Mouse (Mus musculus) G1E (cell line): ENCODE results near the gene Bmx.

Source experiments
- CTCF ChIP-seq: IDR thresholded peaks from 2 replicates; pipeline ENCODE4 v1.5.1; 2012; ENCODE audit warnings: low read depth, low read length, inconsistent platforms, mixed read lengths
- GATA1 ChIP-seq: IDR thresholded peaks from 2 replicates; pipeline ENCODE4 v1.6.1; 2012; ENCODE audit warnings: borderline replicate concordance, low read length, inconsistent platforms, mixed read lengths
- GATA2 ChIP-seq: IDR thresholded peaks from 2 replicates; pipeline ENCODE4 v1.6.1; 2012; ENCODE audit warnings: low read depth, low read length, inconsistent platforms, borderline replicate concordance
- POLR2AphosphoS5 ChIP-seq: IDR thresholded peaks from 2 replicates; pipeline ENCODE4 v1.6.1; 2012; ENCODE audit warnings: low read depth, low read length, inconsistent platforms; ENCODE audit not compliant: insufficient replicate concordance
- TAL1 ChIP-seq: conservative IDR thresholded peaks from 2 replicates; pipeline ENCODE4 v1.6.1; 2012; ENCODE audit warnings: low read depth, low read length, inconsistent platforms, mixed read lengths

- TF ChIP-seq CTCF = no peak
- no peak for TF ChIP-seq GATA1
- no peak for TF ChIP-seq POLR2AphosphoS5
- TF ChIP-seq TAL1 = no peak
- no peak for TF ChIP-seq GATA2
These were observed 87.0 kb downstream of the Bmx start for GRCm38 (mm10) chrX:164171034-164171433.
